Mouse (Mus musculus) kidney, postnatal 0 days (tissue): ENCODE measurements around the gene Nktr. TPM values are rescaled to one million over a fixed set of nuclear protein-coding genes. Genes with fewer than 3 reads are reported as not detected.
A peak's percentile ranks its signal among the peaks of the same experiment; 100 is the strongest.

Experiments used
- ATAC-seq: fragments of 200-750 bp; cut with Nextera tagmentation; replicated peaks from 2 replicates; pipeline ENCODE4 v1.8.0; 2017; ENCODE audit warnings: low read depth, moderate number of reproducible peaks, moderate TSS enrichment, moderate library complexity; ENCODE audit not compliant: low FRiP score
- DNase-seq: peaks from one replicate; pipeline ENCODE4 v3.0.0-alpha.2; 2016; ENCODE audit warnings: low spot score
- H3K27ac ChIP-seq: fragments of 300-500 bp; sonication (generic); 2 replicates; pipeline ENCODE4 v1.5.1; 2014; ENCODE audit warnings: mild to moderate bottlenecking
- H3K27me3 ChIP-seq: fragments of 300-500 bp; sonication (generic); 2 replicates; pipeline ENCODE4 v1.6.1; 2014; ENCODE audit warnings: low read length, mixed read lengths; ENCODE audit not compliant: insufficient read depth
- H3K36me3 ChIP-seq: fragments of 300-500 bp; sonication (generic); 2 replicates; pipeline ENCODE4 v1.6.1; 2014; ENCODE audit warnings: low read length, mixed read lengths; ENCODE audit not compliant: insufficient read depth
- H3K4me1 ChIP-seq: fragments of 300-500 bp; sonication (generic); replicated peaks from 2 replicates; pipeline ENCODE4 v1.6.1; 2014; ENCODE audit warnings: antibody characterized with exemption, low read length, mixed read lengths; ENCODE audit not compliant: insufficient read depth
- H3K4me2 ChIP-seq: fragments of 300-500 bp; sonication (generic); 2 replicates; pipeline ENCODE4 v1.6.1; 2014; ENCODE audit warnings: mild to moderate bottlenecking, low read length, moderate library complexity, mixed read lengths
- H3K4me3 ChIP-seq: fragments of 300-500 bp; sonication (generic); replicated peaks from 2 replicates; pipeline ENCODE4 v1.5.1; 2014; ENCODE audit warnings: low read depth, low read length
- H3K9ac ChIP-seq: fragments of 300-500 bp; sonication (generic); 2 replicates; pipeline ENCODE4 v1.6.1; 2014; ENCODE audit warnings: low read depth, low read length
- H3K9me3 ChIP-seq: fragments of 300-500 bp; sonication (generic); replicated peaks from 2 replicates; pipeline ENCODE4 v1.6.1; 2016; ENCODE audit warnings: low read length, inconsistent platforms, mixed read lengths
- CTCF ChIP-seq: IDR thresholded peaks from 2 replicates; pipeline ENCODE4 v1.5.1; 2016; ENCODE audit warnings: antibody characterized with exemption, low read depth, mild to moderate bottlenecking, moderate library complexity
- WGBS: fragments of 180-500 bp; shearing (Covaris S2); extraction: QIAGEN DNeasy Blood & Tissue Kit; methylation state at CpG from one replicate; pipeline ENCODE4 v1.1.7; 2014; 5-methylcytosine and 5-hydroxymethylcytosine counted together
- polyA plus RNA-seq: library from polyadenylated mRNA; unstranded; fragments of >200 nt; fragmentation: Nextera tagmentation; extraction: Ambion mirVana; gene quantifications from 2 replicates; pipeline ENCODE4 v1.2.1, GENCODE M21; 2015

Gene Nktr
- polyA plus RNA-seq, 1 experiment from 2014 or later = 44.7 TPM

GRCm38 (mm10) chr9:121675556-121675955 lies 43.4 kb upstream of the Nktr start:
- Histone ChIP-seq H3K4me3 (no peak overlapping the region), H3K27me3 (no peaks in the 10 kb centered on the region; the same call in 1 of the 2 replicates), H3K36me3 (no peaks in the 10 kb centered on the region), H3K9me3 (no peaks in the 10 kb centered on the region), H3K27ac (no peak overlapping the region), H3K4me1 (no peaks in the 10 kb centered on the region; the same call in 1 of the 2 replicates), H3K9ac (no peak overlapping the region), H3K4me2 (no peak overlapping the region)
- DNase-seq = no peak
- TF ChIP-seq CTCF = no peak
- no peak for ATAC-seq
- 83% methylated on average over 2 of the region's 2 CpGs for WGBS

GRCm38 (mm10) chr9:121677069-121677468 lies 41.9 kb upstream of the Nktr start:
- no peak overlapping the region for H3K4me2 ChIP-seq
- no peak overlapping the region for H3K27ac ChIP-seq
- H3K36me3 ChIP-seq = no peaks in the 10 kb centered on the region
- H3K4me1 ChIP-seq = no peaks in the 10 kb centered on the region; the same call in 1 of the 2 replicates
- WGBS = 38% methylated on average over 4 of the region's 4 CpGs
- no peak overlapping the region for H3K4me3 ChIP-seq
- ATAC-seq (no peak), DNase-seq (peak; percentile 23)
- TF ChIP-seq CTCF = no peak
- no peaks in the 10 kb centered on the region for H3K27me3 ChIP-seq
- no peak overlapping the region for H3K9ac ChIP-seq
- H3K9me3 ChIP-seq = no peaks in the 10 kb centered on the region

- no peak for ATAC-seq
- H3K9ac ChIP-seq = no peak overlapping the region
- no peaks in the 10 kb centered on the region for H3K4me1 ChIP-seq
- no peaks in the 10 kb centered on the region for H3K36me3 ChIP-seq
- DNase-seq = no peak
- H3K4me3 ChIP-seq = no peak overlapping the region
- H3K27ac ChIP-seq = no peak overlapping the region
- no peak for TF ChIP-seq CTCF
- no peaks in the 10 kb centered on the region for H3K9me3 ChIP-seq
- no peak overlapping the region for H3K4me2 ChIP-seq
- H3K27me3 ChIP-seq = no peaks in the 10 kb centered on the region
- 64% methylated on average over 8 of the region's 8 CpGs for WGBS
Measured at GRCm38 (mm10) chr9:121677476-121677875, 41.5 kb upstream of the Nktr start.

GRCm38 (mm10) chr9:121679549-121679948 lies 39.4 kb upstream of the Nktr start:
- Histone ChIP-seq H3K9me3 (no peaks in the 10 kb centered on the region), H3K4me2 (no peak overlapping the region), H3K4me3 (no peak overlapping the region), H3K9ac (no peak overlapping the region), H3K27me3 (no peaks in the 10 kb centered on the region), H3K4me1 (no peaks in the 10 kb centered on the region), H3K36me3 (peaks cover 3% of the 10 kb centered on the region; the same call in 1 of the 2 replicates), H3K27ac (no peak overlapping the region)
- peak; percentile 86 for TF ChIP-seq CTCF
- peak; percentile 87 for DNase-seq
- WGBS = 28% methylated on average over 6 of the region's 6 CpGs
- ATAC-seq = peak; percentile 65

- H3K4me1 ChIP-seq = no peaks in the 10 kb centered on the region
- H3K27me3 ChIP-seq = no peaks in the 10 kb centered on the region
- no peak for ATAC-seq
- no peak overlapping the region for H3K27ac ChIP-seq
- DNase-seq = no peak
- H3K4me2 ChIP-seq = no peak overlapping the region
- 73% methylated on average over 8 of the region's 8 CpGs for WGBS
- no peak overlapping the region for H3K9ac ChIP-seq
- no peak for TF ChIP-seq CTCF
- peaks cover 7% of the 10 kb centered on the region; the same call in 1 of the 2 replicates for H3K36me3 ChIP-seq
- H3K9me3 ChIP-seq = no peaks in the 10 kb centered on the region
- H3K4me3 ChIP-seq = no peak overlapping the region
Measured at GRCm38 (mm10) chr9:121681191-121681590, 37.8 kb upstream of the Nktr start.

DNA sequence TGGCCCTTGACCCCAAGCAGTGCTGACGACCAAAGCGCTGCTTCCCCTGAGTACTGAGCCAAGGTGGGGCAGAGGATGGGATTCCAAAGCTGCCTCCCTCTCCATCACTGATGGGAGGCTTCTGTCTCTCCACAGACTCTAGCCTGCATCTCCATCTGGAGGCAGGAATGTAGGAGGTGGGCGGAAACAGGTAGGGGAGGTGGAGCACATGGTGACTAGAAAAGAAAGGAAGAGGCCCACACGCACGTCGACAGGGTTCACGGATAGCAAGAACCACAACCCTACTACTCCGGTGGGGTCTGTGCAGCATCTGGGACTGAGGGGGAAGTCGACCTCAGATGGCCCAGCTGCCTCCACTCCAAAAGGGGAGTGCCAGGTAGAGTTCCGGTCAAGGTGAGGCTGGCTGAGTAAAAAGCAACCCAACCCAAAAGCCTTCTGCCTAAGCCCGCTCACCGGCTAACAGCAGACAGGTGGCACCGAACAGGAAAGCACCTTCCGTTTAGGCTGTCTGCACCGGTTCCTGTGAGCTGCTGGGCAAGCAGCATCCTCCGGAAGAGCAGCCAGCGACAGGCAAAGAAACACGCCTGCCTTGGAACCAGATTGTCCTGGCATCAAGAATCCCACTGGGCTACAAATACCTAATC lies 36.8 kb upstream of the Nktr start:
- Histone ChIP-seq H3K27ac (no peak overlapping the region), H3K36me3 (peaks cover 7% of the 10 kb centered on the region; the same call in 1 of the 2 replicates), H3K27me3 (no peaks in the 10 kb centered on the region), H3K4me1 (no peaks in the 10 kb centered on the region), H3K4me3 (no peak overlapping the region), H3K9ac (no peak overlapping the region), H3K4me2 (no peak overlapping the region), H3K9me3 (no peaks in the 10 kb centered on the region)
- no peak for TF ChIP-seq CTCF
- WGBS = 80% methylated on average over 18 of the region's 18 CpGs
- DNase-seq (no peak), ATAC-seq (no peak)
